Mouse (Mus musculus) liver, embryonic 14.5 days (tissue): ENCODE measurements at regions not wholly inside any gene's neighbourhood (a gene's known extent, or its start where the extent isn't known, plus 50 kb on each side); places are given as distances from the start of the nearest gene placed in this dataset.
A peak's percentile ranks its signal among the peaks of the same experiment; 100 is the strongest.

Source experiments
- CTCF ChIP-seq: IDR thresholded peaks from 2 replicates; pipeline ENCODE4 v1.5.1; 2016; ENCODE audit warnings: antibody characterized with exemption, low read depth, control low read depth
- EP300 ChIP-seq: IDR thresholded peaks from 2 replicates; pipeline ENCODE4 v1.6.1; 2016; ENCODE audit warnings: antibody characterized with exemption, low read depth

GRCm38 (mm10) chr10:38553688-38554680, 267.6 kb downstream of the Rfpl4b start:
- TF ChIP-seq EP300 (no peak), CTCF (0 out of 2 replicates have a peak, but pooled peaks have one; percentile 2)
